ENCODE assay signal across 15 mouse cellular contexts in the genomic region with DNA sequence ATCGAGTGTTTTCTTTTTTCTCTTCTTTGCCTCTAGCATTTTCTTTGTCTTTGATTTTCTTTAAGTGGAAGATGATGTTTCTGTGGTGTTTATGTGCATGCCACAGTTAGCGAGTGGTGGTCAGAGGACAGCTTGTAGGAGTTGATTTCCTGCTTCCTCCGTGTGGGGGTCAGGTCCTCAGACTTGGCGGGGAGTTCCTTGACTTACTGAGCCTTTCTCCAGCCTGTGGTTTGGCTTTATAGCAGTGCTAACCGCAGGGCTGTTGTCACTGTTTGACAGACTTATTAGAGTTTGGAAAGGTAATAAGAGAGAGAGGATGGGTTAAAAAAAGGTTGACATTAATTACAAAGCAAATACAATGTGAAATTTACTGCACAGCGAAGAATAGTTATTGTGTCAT. TPM values are rescaled to one million over a fixed set of nuclear protein-coding genes. Genes with fewer than 3 reads are reported as not detected.
DNase-seq lines count a peak whose midpoint lies in the region; ATAC-seq and TF ChIP-seq lines count a peak whose summit lies in the region.
"Had no signal": no experiment of that assay in that cellular context is flagged by ENCODE, and none has a peak within 500 bp of the region (broad histone marks: within the 10 kb centered on the region; RNA-seq: fewer than 3 reads in every experiment).

No protein-coding gene starts in this region.

- intact Hi-C loops in gastrocnemius, adult 2 months (cut with DNase I): no loop called here
- intact Hi-C loops in heart, postnatal 10 days (cut with DNase I): no loop called here

- no peaks in the 10 kb centered on the region for H3K9me3 ChIP-seq in megakaryocyte, embryonic 14.5 days
- H3K9me3 ChIP-seq: hindbrain, embryonic 13.5 days; limb, embryonic 12.5 days; midbrain, embryonic 10.5 days; neural tube, embryonic 12.5 days had no signal

- ATAC-seq in frontal cortex, adult (ENCODE audit: low TSS enrichment): no peak

- no peak for TF ChIP-seq CTCF in gastrocnemius, adult 2 months (IDR thresholded peaks at IDR 0.05)

- peak overlapping the region; percentile 34 for H3K4me3 ChIP-seq in gastrocnemius, adult 2 months
- H3K4me3 ChIP-seq in megakaryocyte, embryonic 14.5 days (replicated peaks): peak overlapping the region; percentile 85
- H3K4me3 ChIP-seq: hindbrain, embryonic 13.5 days; layer of hippocampus, adult 2 months; limb, embryonic 12.5 days; midbrain, embryonic 10.5 days; neural tube, embryonic 12.5 days had no signal

- H3K27me3 ChIP-seq in megakaryocyte, embryonic 14.5 days (replicated peaks): no peaks in the 10 kb centered on the region
- H3K27me3 ChIP-seq: hindbrain, embryonic 13.5 days; limb, embryonic 12.5 days; neural tube, embryonic 12.5 days had no signal

- peaks cover 47% of the 10 kb centered on the region for H3K4me1 ChIP-seq in megakaryocyte, embryonic 14.5 days

- peaks cover 53% of the 10 kb centered on the region for H3K36me3 ChIP-seq in megakaryocyte, embryonic 14.5 days (replicated peaks; ENCODE audit: low read length)

- H3K27ac ChIP-seq in gastrocnemius, adult 2 months: peak overlapping the region; percentile 57
- H3K27ac ChIP-seq: hindbrain, embryonic 13.5 days; layer of hippocampus, adult 2 months; limb, embryonic 12.5 days; midbrain, embryonic 10.5 days; neural tube, embryonic 12.5 days had no signal

- DNase-seq in gastrocnemius, adult 2 months: no peak
- DNase-seq in gastrocnemius, postnatal 4 days (ENCODE audit: low spot score in 2 of 2): no peak
- DNase-seq in 416B (ENCODE audit: low read depth) (peak; percentile 92), adipocyte (ENCODE audit: low spot score) (no peak)
- peak; percentile 33 for DNase-seq in fibroblast of lung, adult 2 months (ENCODE audit: low read depth)
- DNase-seq in heart, postnatal 10 days: no peak
- DNase-seq: cerebellum, adult 9-10 months; right cerebral cortex, adult 18-20 months had no signal

RNA-seq across cellular contexts. Expression of a gene that starts 10.0 kb away (rescaled TPM):
- 1 to 10 TPM; 9.2 to 9.7 TPM for total RNA-seq in gastrocnemius, adult 2 months (2021)
- 10 to 100 TPM; 19.1 to 21.3 TPM for total RNA-seq in gastrocnemius, postnatal 4 days (2021)
- polyA plus RNA-seq in megakaryocyte, embryonic 14.5 days (2012; ENCODE audit: insufficient read depth, low replicate concordance): 1.2 and 4.4 TPM in 2 replicates
- total RNA-seq in heart, postnatal 10 days (2021): 10 to 100 TPM; 18.3 to 19.2 TPM

RNA-seq across cellular contexts. Expression of a gene that starts 10.2 kb away (rescaled TPM):
- total RNA-seq in gastrocnemius, adult 2 months (2021): 1 to 10 TPM; 9.6 to 10.0 TPM
- total RNA-seq in gastrocnemius, postnatal 4 days (2021): 10 to 100 TPM; 14.1 to 15.1 TPM
- polyA plus RNA-seq in megakaryocyte, embryonic 14.5 days (2012; ENCODE audit: insufficient read depth, low replicate concordance): 0.25 and 0.27 TPM in 2 replicates
- 10 to 100 TPM; 13.4 to 14.5 TPM for total RNA-seq in heart, postnatal 10 days (2021)

RNA-seq across cellular contexts. Expression of a gene that starts 57.9 kb away (rescaled TPM):
- total RNA-seq in gastrocnemius, adult 2 months (2021): 1 to 10 TPM; 5.0 to 5.2 TPM
- 1 to 10 TPM; 9.8 to 9.9 TPM for total RNA-seq in gastrocnemius, postnatal 4 days (2021)
- polyA plus RNA-seq in megakaryocyte, embryonic 14.5 days (2012; ENCODE audit: insufficient read depth, low replicate concordance): 0.10 TPM in 1 of 2 replicates, not detected in the other
- total RNA-seq in heart, postnatal 10 days (2021): 1 to 10 TPM; 3.2 to 5.2 TPM

Comparison
In these comparisons a context has a peak if more than half of its experiments do, and no peak if none do; other contexts are left out.
1. DNase-seq: peak in 416B (single experiment) and fibroblast of lung, adult 2 months (single experiment); none in gastrocnemius, adult 2 months (single experiment), gastrocnemius, postnatal 4 days (0 of 2), heart, postnatal 10 days (0 of 2) and adipocyte (single experiment).